ENCODE assay signal across 26 mouse cellular contexts in the genomic region with DNA sequence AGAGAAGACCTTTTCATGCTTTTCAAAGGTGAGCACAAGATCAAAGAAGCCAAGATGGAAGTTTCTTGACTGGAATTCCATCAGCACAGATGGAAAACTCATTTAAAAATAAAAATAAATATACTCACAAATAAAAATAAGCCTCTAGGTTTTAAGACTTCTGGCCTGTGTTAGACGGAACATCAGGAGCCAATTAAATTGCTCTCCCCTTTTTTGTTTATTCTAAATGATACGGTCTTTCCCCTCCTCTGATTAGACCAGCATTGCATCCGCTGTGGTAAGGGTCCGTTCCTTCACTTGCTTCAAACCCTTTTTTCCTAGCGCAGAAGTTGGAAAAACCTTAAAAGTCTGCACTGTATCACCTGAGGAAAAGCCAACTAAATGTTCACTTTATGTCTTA. TPM values are rescaled to one million over a fixed set of nuclear protein-coding genes. Genes with fewer than 3 reads are reported as not detected.
DNase-seq lines count a peak whose midpoint lies in the region; ATAC-seq and TF ChIP-seq lines count a peak whose summit lies in the region.
"Had no signal": no experiment of that assay in that cellular context is flagged by ENCODE, and none has a peak within 500 bp of the region (broad histone marks: within the 10 kb centered on the region; RNA-seq: fewer than 3 reads in every experiment).

No protein-coding gene starts in this region.

- 0 out of 2 replicates have a peak overlapping the region, but pooled peaks have one; percentile 58 for H3K27ac ChIP-seq in embryonic facial prominence, embryonic 11.5 days (replicated peaks; ENCODE audit: low read depth, low read length)
- peak overlapping the region; percentile 52; the same call in 1 of the 2 replicates for H3K27ac ChIP-seq in embryonic facial prominence, embryonic 14.5 days (replicated peaks; ENCODE audit: low read depth, low read length)
- no peak overlapping the region; the same call in 1 of the 2 replicates for H3K27ac ChIP-seq in limb, embryonic 11.5 days (replicated peaks; ENCODE audit: low read depth, low read length)
- no peak overlapping the region for H3K27ac ChIP-seq in liver, postnatal 0 days (ENCODE audit: low read depth)
- no peak overlapping the region for H3K27ac ChIP-seq in hindbrain, postnatal 0 days
- H3K27ac ChIP-seq: heart, adult 2 months; heart, embryonic 10.5 days; heart, embryonic 13.5 days; hindbrain, embryonic 14.5 days had no signal

- H3K36me3 ChIP-seq in embryonic facial prominence, embryonic 11.5 days (replicated peaks; ENCODE audit: control insufficient read depth, insufficient read depth, low read depth, low read length), result no peaks in the 10 kb centered on the region
- H3K36me3 ChIP-seq in embryonic facial prominence, embryonic 14.5 days (ENCODE audit: control insufficient read depth, insufficient read depth, low read length), result no peaks in the 10 kb centered on the region
- no peaks in the 10 kb centered on the region for H3K36me3 ChIP-seq in limb, embryonic 11.5 days (ENCODE audit: control insufficient read depth, insufficient read depth, low read length)
- no peaks in the 10 kb centered on the region for H3K36me3 ChIP-seq in liver, postnatal 0 days (replicated peaks; ENCODE audit: insufficient read depth, low read length)
- H3K36me3 ChIP-seq in hindbrain, postnatal 0 days (ENCODE audit: insufficient read depth, low read length), result no peaks in the 10 kb centered on the region
- H3K36me3 ChIP-seq: G1E; heart, embryonic 10.5 days; heart, embryonic 13.5 days had no signal

- no peak for TF ChIP-seq EP300 in liver, postnatal 0 days (IDR thresholded peaks at IDR 0.05; ENCODE audit: low read depth)

- 41% methylated on average over 5 of the region's 5 CpGs for WGBS in embryonic facial prominence, embryonic 11.5 days
- WGBS in embryonic facial prominence, embryonic 14.5 days, result 37% methylated on average over 5 of the region's 5 CpGs
- 62% methylated on average over 5 of the region's 5 CpGs for WGBS in limb, embryonic 11.5 days
- 88% methylated on average over 5 of the region's 5 CpGs for WGBS in liver, postnatal 0 days (ENCODE audit: insufficient replicate concordance)
- WGBS in hindbrain, postnatal 0 days, result 92% methylated on average over 5 of the region's 5 CpGs

- no peaks in the 10 kb centered on the region; the same call in 1 of the 2 replicates for H3K4me1 ChIP-seq in embryonic facial prominence, embryonic 11.5 days (ENCODE audit: control insufficient read depth, insufficient read depth, low read length)
- H3K4me1 ChIP-seq in embryonic facial prominence, embryonic 14.5 days (ENCODE audit: control insufficient read depth, insufficient read depth, low read length), result peaks cover 13% of the 10 kb centered on the region; the same call in 1 of the 2 replicates
- peaks cover 17% of the 10 kb centered on the region for H3K4me1 ChIP-seq in limb, embryonic 11.5 days (ENCODE audit: control insufficient read depth, insufficient read depth, low read length)
- no peaks in the 10 kb centered on the region for H3K4me1 ChIP-seq in liver, postnatal 0 days (ENCODE audit: insufficient read depth)
- no peaks in the 10 kb centered on the region for H3K4me1 ChIP-seq in hindbrain, postnatal 0 days (ENCODE audit: insufficient read depth, low read length)

- no peak for TF ChIP-seq CTCF in liver, postnatal 0 days (IDR thresholded peaks at IDR 0.05; ENCODE audit: low read depth)
- TF ChIP-seq CTCF in hindbrain, postnatal 0 days (IDR thresholded peaks at IDR 0.05; ENCODE audit: low read depth), result no peak

- no peak overlapping the region for H3K4me3 ChIP-seq in embryonic facial prominence, embryonic 11.5 days (ENCODE audit: low read depth, low read length)
- no peak overlapping the region for H3K4me3 ChIP-seq in embryonic facial prominence, embryonic 14.5 days (ENCODE audit: low read depth, low read length)
- no peak overlapping the region for H3K4me3 ChIP-seq in limb, embryonic 11.5 days (ENCODE audit: low read depth, low read length)
- no peak overlapping the region for H3K4me3 ChIP-seq in liver, postnatal 0 days (ENCODE audit: low read depth, low read length)
- no peak overlapping the region for H3K4me3 ChIP-seq in hindbrain, postnatal 0 days (ENCODE audit: low read length)
- H3K4me3 ChIP-seq: heart, adult 2 months; heart, embryonic 10.5 days; heart, embryonic 13.5 days had no signal

- H3K4me2 ChIP-seq in embryonic facial prominence, embryonic 11.5 days (ENCODE audit: low read depth, low read length), result no peak overlapping the region
- H3K4me2 ChIP-seq in embryonic facial prominence, embryonic 14.5 days (ENCODE audit: low read depth, low read length), result no peak overlapping the region
- no peak overlapping the region for H3K4me2 ChIP-seq in limb, embryonic 11.5 days (ENCODE audit: low read depth, severe bottlenecking)
- H3K4me2 ChIP-seq in liver, postnatal 0 days (ENCODE audit: low read depth, low read length), result no peak overlapping the region
- no peak overlapping the region for H3K4me2 ChIP-seq in hindbrain, postnatal 0 days (ENCODE audit: low read depth, low read length)
- H3K4me2 ChIP-seq: heart, embryonic 13.5 days; hindbrain, embryonic 14.5 days had no signal

- H3K27me3 ChIP-seq in embryonic facial prominence, embryonic 11.5 days (ENCODE audit: control insufficient read depth, insufficient read depth, low read length), result no peaks in the 10 kb centered on the region
- H3K27me3 ChIP-seq in embryonic facial prominence, embryonic 14.5 days (replicated peaks; ENCODE audit: control insufficient read depth, insufficient read depth, low read length), result no peaks in the 10 kb centered on the region
- no peaks in the 10 kb centered on the region for H3K27me3 ChIP-seq in limb, embryonic 11.5 days (ENCODE audit: control insufficient read depth, insufficient read depth, low read length)
- H3K27me3 ChIP-seq in liver, postnatal 0 days (ENCODE audit: insufficient read depth, low read length), result no peaks in the 10 kb centered on the region
- H3K27me3 ChIP-seq in hindbrain, postnatal 0 days (ENCODE audit: insufficient read depth, low read length), result no peaks in the 10 kb centered on the region
- H3K27me3 ChIP-seq: CH12.LX; heart, embryonic 13.5 days; Patski had no signal

- peak; percentile 74 for DNase-seq in embryonic facial prominence, embryonic 11.5 days (ENCODE audit: low spot score)
- DNase-seq in embryonic facial prominence, embryonic 14.5 days (ENCODE audit: low spot score), result peak; percentile 53
- peak; percentile 18 for DNase-seq in limb, embryonic 11.5 days (ENCODE audit: low spot score)
- DNase-seq in gastrocnemius, postnatal 36 days, result no peak
- DNase-seq in liver, postnatal 0 days, result no peak
- no peak for DNase-seq in hindbrain, postnatal 0 days (ENCODE audit: low spot score)
- DNase-seq: adrenal gland, adult 2 months; adrenal gland, postnatal 14 days; B cell, adult 2 months; cerebellum, adult 11 months; cerebellum, adult 2 months; cerebellum, adult 9-11 months; cerebellum, postnatal 25 days; forebrain, postnatal 0 days; gastrocnemius, postnatal 25 days; heart, adult 2 months; heart, postnatal 14 days; heart, postnatal 4 days had no signal

- no peak for ATAC-seq in embryonic facial prominence, embryonic 11.5 days (replicated peaks; ENCODE audit: insufficient number of reproducible peaks, low FRiP score, low TSS enrichment, low read depth)
- ATAC-seq in embryonic facial prominence, embryonic 14.5 days (ENCODE audit: low read depth), result no peak; the same call in 1 of the 2 replicates
- no peak for ATAC-seq in limb, embryonic 11.5 days (ENCODE audit: insufficient number of reproducible peaks, low FRiP score, low TSS enrichment, low read depth)
- ATAC-seq in megakaryocyte-erythroid progenitor cell, adult 5-6 weeks (replicated peaks; ENCODE audit: low FRiP score, low TSS enrichment, poor library complexity, severe bottlenecking), result no peak
- ATAC-seq in liver, postnatal 0 days, result no peak
- ATAC-seq in hindbrain, postnatal 0 days, result no peak
- ATAC-seq: forebrain, embryonic 14.5 days; forebrain, postnatal 0 days; Patski had no signal

- H3K9me3 ChIP-seq in embryonic facial prominence, embryonic 11.5 days (replicated peaks; ENCODE audit: control insufficient read depth, low read length), result no peaks in the 10 kb centered on the region
- H3K9me3 ChIP-seq in embryonic facial prominence, embryonic 14.5 days (ENCODE audit: control insufficient read depth, low read length), result no peaks in the 10 kb centered on the region
- H3K9me3 ChIP-seq in limb, embryonic 11.5 days (ENCODE audit: control insufficient read depth, low read length), result no peaks in the 10 kb centered on the region
- no peaks in the 10 kb centered on the region for H3K9me3 ChIP-seq in liver, postnatal 0 days (ENCODE audit: low read length)
- H3K9me3 ChIP-seq in hindbrain, postnatal 0 days (ENCODE audit: low read length), result no peaks in the 10 kb centered on the region
- H3K9me3 ChIP-seq: heart, embryonic 10.5 days; heart, embryonic 13.5 days had no signal

- no peak overlapping the region for H3K9ac ChIP-seq in embryonic facial prominence, embryonic 11.5 days (replicated peaks; ENCODE audit: low read length)
- H3K9ac ChIP-seq in embryonic facial prominence, embryonic 14.5 days (ENCODE audit: low read depth, low read length), result no peak overlapping the region
- H3K9ac ChIP-seq in limb, embryonic 11.5 days (ENCODE audit: low read length), result no peak overlapping the region
- H3K9ac ChIP-seq in liver, postnatal 0 days (replicated peaks), result no peak overlapping the region
- no peak overlapping the region for H3K9ac ChIP-seq in hindbrain, postnatal 0 days (replicated peaks; ENCODE audit: low read length)
- H3K9ac ChIP-seq: forebrain, postnatal 0 days; heart, embryonic 13.5 days; hindbrain, embryonic 14.5 days had no signal

- intact Hi-C loops in gastrocnemius, postnatal 36 days (cut with DNase I), result no loop called here

RNA-seq across cellular contexts. Expression of a gene that starts 26.8 kb away (rescaled TPM):
- 177 and 206 TPM in 2 replicates for polyA plus RNA-seq in embryonic facial prominence, embryonic 11.5 days (2014; fragmentation: Nextera tagmentation; extraction: Ambion mirVana)
- 115 and 137 TPM in 2 replicates for polyA plus RNA-seq in embryonic facial prominence, embryonic 14.5 days (2014; fragmentation: Nextera tagmentation; extraction: Ambion mirVana)
- 256 and 263 TPM in 2 replicates for polyA plus RNA-seq in limb, embryonic 11.5 days (2014; fragmentation: Nextera tagmentation; extraction: Ambion mirVana)
- total RNA-seq in gastrocnemius, postnatal 36 days (2021), result 10 to 100 TPM in 1 of 2 experiments, 1 to 10 TPM in 1; 8.3 to 10.5 TPM
- 0.13 TPM in 1 of 2 replicates, not detected in the other for total RNA-seq in megakaryocyte-erythroid progenitor cell, adult 5-6 weeks (2014; fragmentation: Nextera tagmentation)
- total RNA-seq in megakaryocyte-erythroid progenitor cell, adult 5-6 weeks (2017), result not detected in 2 replicates
- polyA plus RNA-seq in liver, postnatal 0 days (2015; fragmentation: Nextera tagmentation; extraction: Ambion mirVana), result 2.4 TPM in 2 replicates
- 14.3 and 20.6 TPM in 2 replicates for total RNA-seq in hindbrain, postnatal 0 days (2014; rRNA removed)
- 24.3 and 28.1 TPM in 2 replicates for polyA plus RNA-seq in hindbrain, postnatal 0 days (2015; fragmentation: Nextera tagmentation; extraction: Ambion mirVana)
- polyA plus RNA-seq: G1E had no signal

Comparison
In these comparisons a context has a peak if more than half of its experiments do, and no peak if none do; other contexts are left out.
1. DNase-seq: peak in embryonic facial prominence, embryonic 11.5 days (single experiment), embryonic facial prominence, embryonic 14.5 days (single experiment) and limb, embryonic 11.5 days (single experiment); none in gastrocnemius, postnatal 36 days (0 of 2), liver, postnatal 0 days (single experiment) and hindbrain, postnatal 0 days (single experiment).
2. H3K27ac ChIP-seq: peak in embryonic facial prominence, embryonic 11.5 days (single experiment) and embryonic facial prominence, embryonic 14.5 days (single experiment); none in limb, embryonic 11.5 days (single experiment), liver, postnatal 0 days (single experiment) and hindbrain, postnatal 0 days (single experiment).